Mouse (Mus musculus) small intestine, adult 2 months (tissue): ENCODE measurements around the gene Bpi.

Experiments
- CTCF ChIP-seq: fragments of 200-500 bp; IDR thresholded peaks from 2 replicates; pipeline ENCODE4 v1.5.1; 2012; ENCODE audit warnings: low read depth, mild to moderate bottlenecking, control low read depth, inconsistent platforms, low read length, moderate library complexity, mixed read lengths; ENCODE audit not compliant: insufficient replicate concordance, insufficient read length; ENCODE audit errors: extremely low read depth
- POLR2A ChIP-seq: fragments of 200-500 bp; IDR thresholded peaks from 2 replicates; pipeline ENCODE4 v1.6.1; 2012; ENCODE audit warnings: low read depth, mild to moderate bottlenecking, control low read depth, inconsistent platforms, low read length, moderate library complexity

DNA sequence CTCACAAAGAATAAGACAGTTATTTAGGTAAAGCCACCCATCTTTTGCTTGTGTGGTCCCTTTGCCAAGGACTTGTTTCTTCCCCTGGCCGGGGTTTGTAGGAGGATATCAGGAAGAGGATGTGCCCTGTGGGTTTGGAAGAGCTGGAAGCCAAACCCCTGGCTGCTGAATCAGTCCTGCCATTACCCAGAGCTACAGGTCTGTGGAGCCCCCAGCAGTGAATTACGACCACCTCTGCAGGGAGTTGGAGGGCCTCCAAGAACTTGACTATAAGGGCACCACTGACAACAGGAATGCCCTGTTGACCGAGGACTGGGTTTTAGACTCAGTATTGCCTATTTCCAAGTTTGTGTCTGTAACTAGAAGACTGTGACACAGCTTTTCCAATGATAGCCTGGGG, 41.3 kb downstream of the Bpi start:
- no peak for TF ChIP-seq CTCF
- no peak for TF ChIP-seq POLR2A
